Mouse (Mus musculus): Measurements from ENCODE around the gene Fkbpl. TPM values are rescaled to one million over a fixed set of nuclear protein-coding genes. Genes with fewer than 3 reads are reported as not detected.

The Fkbpl gene
- polyA plus RNA-seq, 1 experiment from 2014 or later, result 14.5 TPM

DNA sequence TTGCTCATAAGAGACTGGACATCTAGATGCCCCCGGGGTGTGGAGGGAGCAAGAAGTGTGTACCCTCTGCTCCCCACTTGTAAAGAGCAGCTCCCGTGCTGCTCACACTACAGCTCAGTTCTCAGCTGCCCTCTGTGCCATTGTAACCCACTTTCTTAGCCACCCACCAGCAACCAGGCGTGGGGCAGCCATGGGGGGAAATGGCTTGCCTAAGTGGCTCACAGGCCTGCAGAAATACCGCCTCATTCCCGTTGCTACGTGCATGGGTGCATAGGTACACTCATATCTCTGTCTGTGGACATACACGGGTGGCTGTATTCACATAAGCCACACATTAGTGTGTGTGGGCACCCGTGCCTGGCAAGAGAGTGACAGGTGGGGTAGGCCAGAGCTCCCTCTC lies 18.4 kb downstream of the Fkbpl start:
- 83% methylated on average over 8 of the region's 8 CpGs for WGBS
- Histone ChIP-seq H3K4me3 (ENCODE audit: low read depth, low read length) (no peak overlapping the region), H3K36me3 (ENCODE audit: insufficient read depth, low read length) (no peaks in the 10 kb centered on the region), H3K27ac (ENCODE audit: low read length) (no peak overlapping the region), H3K9ac (replicated peaks; ENCODE audit: low read depth) (no peak overlapping the region), H3K27me3 (replicated peaks; ENCODE audit: insufficient read depth, low read length) (peaks cover 7% of the 10 kb centered on the region), H3K4me2 (replicated peaks; ENCODE audit: low read depth, low read length) (no peak overlapping the region), H3K4me1 (ENCODE audit: insufficient read depth, low read depth, low read length) (peaks cover 12% of the 10 kb centered on the region; the same call in 1 of the 2 replicates), H3K9me3 (ENCODE audit: low read length) (no peaks in the 10 kb centered on the region)
- DNase-seq (ENCODE audit: low spot score) (no peak), ATAC-seq (no peak)
- TF ChIP-seq CTCF (IDR thresholded peaks at IDR 0.05), result no peak
- no peak for TF ChIP-seq EP300 (IDR thresholded peaks at IDR 0.05)

DNA sequence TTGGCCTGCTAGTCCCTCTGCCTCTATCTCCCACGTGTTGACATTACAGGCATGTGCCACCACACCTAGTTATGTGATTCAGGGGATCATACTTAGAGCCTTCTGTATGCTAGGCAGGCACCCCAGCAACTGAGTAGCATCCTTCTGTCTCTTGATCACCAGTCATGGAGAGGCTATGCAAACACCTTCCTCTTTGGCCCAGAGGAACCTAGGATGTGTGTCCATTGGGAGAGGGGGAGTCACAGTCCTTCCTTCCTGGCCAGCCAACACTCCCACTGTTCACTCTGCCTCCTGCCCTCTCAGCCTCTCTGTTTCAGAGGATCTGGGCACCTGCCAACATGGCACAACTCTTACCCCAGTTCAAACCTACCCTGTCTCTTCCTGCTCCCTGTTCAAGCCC lies 19.0 kb downstream of the Fkbpl start:
- Histone ChIP-seq H3K27ac (ENCODE audit: low read length) (no peak overlapping the region), H3K9ac (replicated peaks; ENCODE audit: low read depth) (no peak overlapping the region), H3K4me3 (ENCODE audit: low read depth, low read length) (no peak overlapping the region), H3K4me2 (replicated peaks; ENCODE audit: low read depth, low read length) (no peak overlapping the region), H3K9me3 (ENCODE audit: low read length) (no peaks in the 10 kb centered on the region), H3K27me3 (replicated peaks; ENCODE audit: insufficient read depth, low read length) (peaks cover 7% of the 10 kb centered on the region), H3K4me1 (ENCODE audit: insufficient read depth, low read depth, low read length) (peaks cover 12% of the 10 kb centered on the region; the same call in 1 of the 2 replicates), H3K36me3 (ENCODE audit: insufficient read depth, low read length) (no peaks in the 10 kb centered on the region)
- no peak for ATAC-seq
- TF ChIP-seq EP300 (IDR thresholded peaks at IDR 0.05) (no peak), CTCF (IDR thresholded peaks at IDR 0.05) (no peak)
- WGBS, result 63% methylated on average over 1 of the region's 1 CpGs
- DNase-seq (ENCODE audit: low spot score), result no peak

- Histone ChIP-seq H3K4me1 (ENCODE audit: insufficient read depth, low read depth, low read length) (peaks cover 12% of the 10 kb centered on the region; the same call in 1 of the 2 replicates), H3K4me3 (ENCODE audit: low read depth, low read length) (no peak overlapping the region), H3K9me3 (ENCODE audit: low read length) (no peaks in the 10 kb centered on the region), H3K9ac (replicated peaks; ENCODE audit: low read depth) (no peak overlapping the region), H3K27ac (ENCODE audit: low read length) (no peak overlapping the region), H3K4me2 (replicated peaks; ENCODE audit: low read depth, low read length) (no peak overlapping the region), H3K36me3 (ENCODE audit: insufficient read depth, low read length) (no peaks in the 10 kb centered on the region), H3K27me3 (replicated peaks; ENCODE audit: insufficient read depth, low read length) (peaks cover 6% of the 10 kb centered on the region)
- TF ChIP-seq EP300 (IDR thresholded peaks at IDR 0.05), result no peak
- no peak for TF ChIP-seq CTCF (IDR thresholded peaks at IDR 0.05)
- no peak for ATAC-seq
- DNase-seq (ENCODE audit: low spot score), result no peak
- WGBS, result 58% methylated on average over 7 of the region's 7 CpGs
Observed at GRCm38 (mm10) chr17:34664472-34664871, 19.9 kb downstream of the Fkbpl start.

GRCm38 (mm10) chr17:34670235-34670634 lies 25.7 kb downstream of the Fkbpl start, which contains the start of gene Tnxb:
Gene Tnxb, plus strand, starts transcription at chr17:34670535.
- H3K4me3 ChIP-seq (ENCODE audit: low read depth, low read length), result 0 out of 2 replicates have a peak within 1 kb of the TSS, but pooled peaks have one; percentile 12
- ATAC-seq (no peak), DNase-seq (ENCODE audit: low spot score) (no peak)
- no peak within 1 kb of the TSS for H3K27ac ChIP-seq (ENCODE audit: low read length)
- H3K9me3 ChIP-seq (ENCODE audit: low read length), result no peaks in the 10 kb centered on the region
- peaks cover 8% of the 10 kb centered on the region; the same call in 1 of the 2 replicates for H3K4me1 ChIP-seq (ENCODE audit: insufficient read depth, low read depth, low read length)
- no peaks in the 10 kb centered on the region for H3K36me3 ChIP-seq (ENCODE audit: insufficient read depth, low read length)
- peaks cover 43% of the 10 kb centered on the region for H3K27me3 ChIP-seq (replicated peaks; ENCODE audit: insufficient read depth, low read length)
- H3K9ac ChIP-seq (replicated peaks; ENCODE audit: low read depth), result no peak within 1 kb of the TSS
- no peak for TF ChIP-seq EP300 (IDR thresholded peaks at IDR 0.05)
- H3K4me2 ChIP-seq (replicated peaks; ENCODE audit: low read depth, low read length), result peak within 1 kb of the TSS; percentile 40; the same call in 1 of the 2 replicates
- WGBS, result 63% methylated on average over 7 of the region's 7 CpGs

- TF ChIP-seq CTCF (IDR thresholded peaks at IDR 0.05) (peak; percentile 54), EP300 (IDR thresholded peaks at IDR 0.05) (no peak)
- DNase-seq (ENCODE audit: low spot score) (no peak), ATAC-seq (peak; percentile 20; the same call in 1 of the 2 replicates)
- Histone ChIP-seq H3K9me3 (ENCODE audit: low read length) (no peaks in the 10 kb centered on the region), H3K4me2 (replicated peaks; ENCODE audit: low read depth, low read length) (peak overlapping the region; percentile 40), H3K27me3 (replicated peaks; ENCODE audit: insufficient read depth, low read length) (peaks cover 43% of the 10 kb centered on the region), H3K27ac (ENCODE audit: low read length) (no peak overlapping the region), H3K4me1 (ENCODE audit: insufficient read depth, low read depth, low read length) (peaks cover 10% of the 10 kb centered on the region; the same call in 1 of the 2 replicates), H3K36me3 (ENCODE audit: insufficient read depth, low read length) (no peaks in the 10 kb centered on the region), H3K9ac (replicated peaks; ENCODE audit: low read depth) (no peak overlapping the region), H3K4me3 (ENCODE audit: low read depth, low read length) (peak overlapping the region; percentile 12; the same call in 1 of the 2 replicates)
- 11% methylated on average over 93 of the region's 93 CpGs for WGBS
Observed at GRCm38 (mm10) chr17:34671151-34672066, 26.8 kb downstream of the Fkbpl start.

DNA sequence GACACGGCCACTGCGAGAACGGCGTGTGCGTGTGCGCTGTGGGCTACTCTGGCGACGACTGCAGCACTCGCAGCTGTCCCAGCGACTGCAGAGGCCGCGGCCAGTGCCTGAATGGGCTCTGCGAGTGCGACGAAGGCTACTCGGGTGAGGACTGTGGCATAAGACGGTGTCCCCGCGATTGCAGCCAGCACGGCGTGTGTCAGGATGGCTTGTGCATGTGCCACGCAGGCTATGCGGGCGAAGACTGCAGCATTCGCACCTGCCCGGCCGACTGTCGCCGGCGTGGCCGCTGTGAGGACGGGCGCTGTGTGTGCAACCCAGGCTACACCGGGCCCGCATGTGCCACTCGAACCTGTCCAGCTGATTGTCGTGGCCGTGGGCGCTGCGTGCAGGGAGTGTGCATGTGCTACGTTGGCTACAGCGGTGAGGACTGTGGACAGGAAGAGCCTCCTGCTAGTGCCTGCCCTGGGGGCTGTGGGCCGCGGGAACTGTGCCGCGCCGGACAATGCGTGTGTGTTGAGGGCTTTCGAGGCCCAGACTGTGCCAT lies 27.8 kb downstream of the Fkbpl start:
- DNase-seq (ENCODE audit: low spot score) (no peak), ATAC-seq (no peak)
- Histone ChIP-seq H3K4me1 (ENCODE audit: insufficient read depth, low read depth, low read length) (peaks cover 10% of the 10 kb centered on the region; the same call in 1 of the 2 replicates), H3K9ac (replicated peaks; ENCODE audit: low read depth) (no peak overlapping the region), H3K27me3 (replicated peaks; ENCODE audit: insufficient read depth, low read length) (peaks cover 43% of the 10 kb centered on the region), H3K9me3 (ENCODE audit: low read length) (no peaks in the 10 kb centered on the region), H3K36me3 (ENCODE audit: insufficient read depth, low read length) (no peaks in the 10 kb centered on the region), H3K27ac (ENCODE audit: low read length) (no peak overlapping the region), H3K4me2 (replicated peaks; ENCODE audit: low read depth, low read length) (no peak overlapping the region), H3K4me3 (ENCODE audit: low read depth, low read length) (peak overlapping the region; percentile 12; the same call in 1 of the 2 replicates)
- WGBS, result 26% methylated on average over 46 of the region's 49 CpGs
- no peak for TF ChIP-seq CTCF (IDR thresholded peaks at IDR 0.05)
- no peak for TF ChIP-seq EP300 (IDR thresholded peaks at IDR 0.05)

Data from lung, postnatal 0 days (tissue).